Mouse (Mus musculus) G1E (cell line): Measurements from ENCODE around the gene Mlh1.

Experiments used
- CTCF ChIP-seq: IDR thresholded peaks from 2 replicates; pipeline ENCODE4 v1.5.1; 2012; ENCODE audit warnings: low read depth, low read length, inconsistent platforms, mixed read lengths
- TAL1 ChIP-seq: conservative IDR thresholded peaks from 2 replicates; pipeline ENCODE4 v1.6.1; 2012; ENCODE audit warnings: low read depth, low read length, inconsistent platforms, mixed read lengths

DNA sequence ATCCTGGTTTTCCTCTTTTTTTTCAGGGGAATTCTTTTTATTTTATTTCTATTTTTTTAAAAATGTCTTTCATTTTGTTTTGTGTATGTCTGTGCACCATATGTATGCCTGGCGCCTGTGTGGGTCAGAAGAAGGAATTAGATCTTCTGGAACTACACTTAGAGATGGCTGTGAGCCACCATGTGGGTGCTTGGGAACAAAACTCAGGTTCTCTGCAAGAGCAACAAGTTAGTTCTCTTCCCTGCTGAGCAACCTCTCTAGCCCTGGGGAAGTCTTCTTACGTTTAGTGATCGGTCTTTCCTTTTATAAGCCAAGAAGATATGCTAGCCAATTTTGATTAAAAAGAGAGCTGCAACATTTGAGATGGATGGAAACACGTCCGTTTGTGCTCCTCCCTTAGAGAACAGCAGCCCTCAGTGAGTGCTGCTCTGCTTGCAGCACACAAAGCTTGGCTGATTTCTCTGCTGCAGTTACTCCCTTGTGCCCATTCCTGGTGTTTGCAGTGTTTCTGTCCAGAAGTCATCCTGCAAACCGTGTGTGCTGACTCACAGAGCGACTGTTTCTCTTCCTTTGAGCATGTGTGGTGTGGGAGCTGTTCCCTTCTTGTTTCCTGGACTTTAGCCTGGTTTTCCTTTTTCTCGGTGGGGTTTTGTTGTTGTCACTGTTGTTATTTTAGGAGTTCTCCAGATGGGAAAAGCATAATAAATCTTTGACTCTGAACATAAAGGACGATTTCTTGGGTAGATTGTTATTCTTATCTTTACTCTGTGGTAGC is 66.8 kb downstream of the Mlh1 start:
- TF ChIP-seq CTCF: no peak
- TF ChIP-seq TAL1: no peak
